Mouse (Mus musculus) kidney, embryonic 14.5 days (tissue): Measurements from ENCODE around the gene Rab5if. TPM values are rescaled to one million over a fixed set of nuclear protein-coding genes. Genes with fewer than 3 reads are reported as not detected.

Source experiments
- ATAC-seq: fragments of 200-750 bp; cut with Nextera tagmentation; 2 replicates; pipeline ENCODE4 v1.8.0; 2017; ENCODE audit warnings: moderate number of reproducible peaks, mild to moderate bottlenecking, moderate TSS enrichment, moderate library complexity; ENCODE audit not compliant: low FRiP score, low TSS enrichment
- H3K27ac ChIP-seq: fragments of 300-500 bp; sonication (generic); 2 replicates; pipeline ENCODE4 v1.5.1; 2014; ENCODE audit warnings: low read depth, mild to moderate bottlenecking, low read length, moderate library complexity, mixed read lengths
- H3K27me3 ChIP-seq: fragments of 300-500 bp; sonication (generic); 2 replicates; pipeline ENCODE4 v1.6.1; 2014; ENCODE audit warnings: mild to moderate bottlenecking, low read length; ENCODE audit not compliant: control insufficient read depth, insufficient read depth
- H3K36me3 ChIP-seq: fragments of 300-500 bp; sonication (generic); 2 replicates; pipeline ENCODE4 v1.6.1; 2014; ENCODE audit warnings: low read length, mixed read lengths; ENCODE audit not compliant: control insufficient read depth, insufficient read depth
- H3K4me1 ChIP-seq: fragments of 300-500 bp; sonication (generic); 2 replicates; pipeline ENCODE4 v1.6.1; 2014; ENCODE audit warnings: low read length, mixed read lengths; ENCODE audit not compliant: control insufficient read depth, insufficient read depth
- H3K4me2 ChIP-seq: fragments of 300-500 bp; sonication (generic); replicated peaks from 2 replicates; pipeline ENCODE4 v1.6.1; 2014; ENCODE audit warnings: low read depth, mild to moderate bottlenecking, low read length
- H3K4me3 ChIP-seq: fragments of 300-500 bp; sonication (generic); 2 replicates; pipeline ENCODE4 v1.5.1; 2014; ENCODE audit warnings: mild to moderate bottlenecking, low read length
- H3K9ac ChIP-seq: fragments of 300-500 bp; sonication (generic); 2 replicates; pipeline ENCODE4 v1.6.1; 2014; ENCODE audit warnings: low read depth, mild to moderate bottlenecking, low read length, moderate library complexity
- H3K9me3 ChIP-seq: fragments of 300-500 bp; sonication (generic); 2 replicates; pipeline ENCODE4 v1.6.1; 2016; ENCODE audit warnings: low read length; ENCODE audit not compliant: control insufficient read depth
- WGBS: fragments of 180-500 bp; shearing (Covaris S2); extraction: QIAGEN DNeasy Blood & Tissue Kit; methylation state at CpG from one replicate; pipeline ENCODE4 v1.1.7; 2014; 5-methylcytosine and 5-hydroxymethylcytosine counted together
- polyA plus RNA-seq: library from polyadenylated mRNA; unstranded; fragments of >200 nt; fragmentation: Nextera tagmentation; extraction: Ambion mirVana; gene quantifications from 2 replicates; pipeline ENCODE4 v1.2.1, GENCODE M21; 2014

Gene Rab5if
- polyA plus RNA-seq, 1 experiment from 2014 or later: 199 TPM

- ATAC-seq: peak; percentile 90
- WGBS: 2% methylated on average over 59 of the region's 61 CpGs
- Histone ChIP-seq H3K36me3 (peaks cover 29% of the 10 kb centered on the region), H3K4me2 (peak within 1 kb of the TSS; percentile 64), H3K4me3 (peak within 1 kb of the TSS; percentile 77), H3K27ac (peak within 1 kb of the TSS; percentile 96), H3K27me3 (no peaks in the 10 kb centered on the region), H3K9me3 (no peaks in the 10 kb centered on the region), H3K4me1 (peaks cover 40% of the 10 kb centered on the region), H3K9ac (peak within 1 kb of the TSS; percentile 90)
Measured at GRCm38 (mm10) chr2:156839319-156840191, 23.4 kb upstream of the Rab5if start, which contains the start of gene Tgif2. Gene Tgif2 (plus strand): TSS chr2:156840007.

- Histone ChIP-seq H3K4me2 (peak overlapping the region; percentile 64), H3K36me3 (peaks cover 31% of the 10 kb centered on the region), H3K9me3 (no peaks in the 10 kb centered on the region), H3K4me3 (peak overlapping the region; percentile 77), H3K27ac (peak overlapping the region; percentile 96), H3K4me1 (peaks cover 49% of the 10 kb centered on the region), H3K27me3 (no peaks in the 10 kb centered on the region), H3K9ac (peak overlapping the region; percentile 90)
- ATAC-seq: peak; percentile 26
- under 1% methylated on average over 69 of the region's 79 CpGs for WGBS
Measured at GRCm38 (mm10) chr2:156840301-156841027, 22.5 kb upstream of the Rab5if start.

- ATAC-seq: peak; percentile 67
- Histone ChIP-seq H3K9ac (peak overlapping the region; percentile 90), H3K4me1 (peaks cover 50% of the 10 kb centered on the region), H3K4me3 (peak overlapping the region; percentile 77), H3K9me3 (no peaks in the 10 kb centered on the region), H3K27me3 (no peaks in the 10 kb centered on the region), H3K27ac (peak overlapping the region; percentile 96), H3K4me2 (peak overlapping the region; percentile 64), H3K36me3 (peaks cover 32% of the 10 kb centered on the region)
- under 1% methylated on average over 41 of the region's 42 CpGs for WGBS
Measured at GRCm38 (mm10) chr2:156841028-156841840, 21.7 kb upstream of the Rab5if start.

GRCm38 (mm10) chr2:156841841-156842706 lies 20.9 kb upstream of the Rab5if start:
- H3K4me2 ChIP-seq: peak overlapping the region; percentile 64
- peak overlapping the region; percentile 77 for H3K4me3 ChIP-seq
- no peaks in the 10 kb centered on the region for H3K9me3 ChIP-seq
- ATAC-seq: no peak
- peaks cover 50% of the 10 kb centered on the region for H3K4me1 ChIP-seq
- H3K36me3 ChIP-seq: peaks cover 32% of the 10 kb centered on the region
- peak overlapping the region; percentile 90; the same call in 1 of the 2 replicates for H3K9ac ChIP-seq
- peak overlapping the region; percentile 96 for H3K27ac ChIP-seq
- whole genome bisulfite sequencing: 4% methylated on average over 20 of the region's 20 CpGs
- H3K27me3 ChIP-seq: no peaks in the 10 kb centered on the region

GRCm38 (mm10) chr2:156842711-156843110 lies 20.2 kb upstream of the Rab5if start:
- Histone ChIP-seq H3K27me3 (no peaks in the 10 kb centered on the region), H3K27ac (peak overlapping the region; percentile 96), H3K4me2 (peak overlapping the region; percentile 64), H3K36me3 (peaks cover 34% of the 10 kb centered on the region), H3K4me3 (peak overlapping the region; percentile 77), H3K9me3 (no peaks in the 10 kb centered on the region), H3K9ac (peak overlapping the region; percentile 90; the same call in 1 of the 2 replicates), H3K4me1 (peaks cover 50% of the 10 kb centered on the region)
- WGBS: 8% methylated on average over 11 of the region's 11 CpGs
- no peak for ATAC-seq

- WGBS: 46% methylated on average over 10 of the region's 10 CpGs
- peaks cover 47% of the 10 kb centered on the region for H3K4me1 ChIP-seq
- H3K27me3 ChIP-seq: no peaks in the 10 kb centered on the region
- no peak overlapping the region for H3K9ac ChIP-seq
- peak overlapping the region; percentile 64; the same call in 1 of the 2 replicates for H3K4me2 ChIP-seq
- no peak for ATAC-seq
- H3K36me3 ChIP-seq: peaks cover 41% of the 10 kb centered on the region
- no peaks in the 10 kb centered on the region for H3K9me3 ChIP-seq
- H3K27ac ChIP-seq: no peak overlapping the region
- no peak overlapping the region for H3K4me3 ChIP-seq
Measured at GRCm38 (mm10) chr2:156843331-156843730, 19.6 kb upstream of the Rab5if start.

GRCm38 (mm10) chr2:156844715-156845114 lies 18.2 kb upstream of the Rab5if start:
- no peak overlapping the region for H3K4me2 ChIP-seq
- no peak for ATAC-seq
- peaks cover 37% of the 10 kb centered on the region for H3K4me1 ChIP-seq
- peaks cover 51% of the 10 kb centered on the region for H3K36me3 ChIP-seq
- WGBS: 55% methylated on average over 10 of the region's 10 CpGs
- no peaks in the 10 kb centered on the region for H3K9me3 ChIP-seq
- H3K9ac ChIP-seq: no peak overlapping the region
- H3K4me3 ChIP-seq: no peak overlapping the region
- no peaks in the 10 kb centered on the region for H3K27me3 ChIP-seq
- H3K27ac ChIP-seq: no peak overlapping the region

- no peaks in the 10 kb centered on the region for H3K27me3 ChIP-seq
- H3K4me1 ChIP-seq: peaks cover 26% of the 10 kb centered on the region
- no peaks in the 10 kb centered on the region for H3K9me3 ChIP-seq
- H3K4me2 ChIP-seq: no peak overlapping the region
- H3K36me3 ChIP-seq: peaks cover 78% of the 10 kb centered on the region
- H3K9ac ChIP-seq: no peak overlapping the region
- no peak for ATAC-seq
- no peak overlapping the region for H3K27ac ChIP-seq
- no peak overlapping the region for H3K4me3 ChIP-seq
- 61% methylated on average over 6 of the region's 6 CpGs for WGBS
Measured at GRCm38 (mm10) chr2:156847653-156848052, 15.3 kb upstream of the Rab5if start.
